Mouse (Mus musculus) hindbrain, embryonic 11.5 days (tissue): ENCODE results near the gene Nop16. TPM values are rescaled to one million over a fixed set of nuclear protein-coding genes. Genes with fewer than 3 reads are reported as not detected.

Experiments
- ATAC-seq: fragments of 200-750 bp; cut with Nextera tagmentation; 2 replicates; pipeline ENCODE4 v1.8.0; 2017; ENCODE audit warnings: mild to moderate bottlenecking, moderate TSS enrichment, moderate library complexity; ENCODE audit not compliant: low FRiP score
- DNase-seq: peaks from one replicate; pipeline ENCODE4 v3.0.0-alpha.2; 2015; ENCODE audit warnings: low spot score
- H3K27ac ChIP-seq: fragments of 300-500 bp; sonication (generic); 2 replicates; pipeline ENCODE4 v1.5.1; 2014; ENCODE audit warnings: mild to moderate bottlenecking, low read depth, low read length
- H3K27me3 ChIP-seq: fragments of 300-500 bp; sonication (generic); 2 replicates; pipeline ENCODE4 v1.6.1; 2014; ENCODE audit warnings: mild to moderate bottlenecking, low read length, moderate library complexity, mixed read lengths; ENCODE audit not compliant: control insufficient read depth, insufficient read depth
- H3K36me3 ChIP-seq: fragments of 300-500 bp; sonication (generic); 2 replicates; pipeline ENCODE4 v1.6.1; 2014; ENCODE audit warnings: mild to moderate bottlenecking, low read length, moderate library complexity, mixed read lengths; ENCODE audit not compliant: control insufficient read depth, insufficient read depth
- H3K4me1 ChIP-seq: fragments of 300-500 bp; sonication (generic); replicated peaks from 2 replicates; pipeline ENCODE4 v1.6.1; 2014; ENCODE audit warnings: low read length, mixed read lengths; ENCODE audit not compliant: control insufficient read depth, insufficient read depth
- H3K4me2 ChIP-seq: fragments of 300-500 bp; sonication (generic); replicated peaks from 2 replicates; pipeline ENCODE4 v1.6.1; 2014; ENCODE audit warnings: mild to moderate bottlenecking, low read depth, low read length
- H3K4me3 ChIP-seq: fragments of 300-500 bp; sonication (generic); 2 replicates; pipeline ENCODE4 v1.5.1; 2014; ENCODE audit warnings: low read depth, low read length
- H3K9ac ChIP-seq: fragments of 300-500 bp; sonication (generic); 2 replicates; pipeline ENCODE4 v1.6.1; 2014; ENCODE audit warnings: low read depth, low read length
- H3K9me3 ChIP-seq: fragments of 300-500 bp; sonication (generic); 2 replicates; pipeline ENCODE4 v1.6.1; 2016; ENCODE audit warnings: low read length; ENCODE audit not compliant: control insufficient read depth
- WGBS: fragments of 180-500 bp; shearing (Covaris S2); extraction: QIAGEN DNeasy Blood & Tissue Kit; methylation state at CpG from one replicate; pipeline ENCODE4 v1.1.7; 2014; 5-methylcytosine and 5-hydroxymethylcytosine counted together
- polyA plus RNA-seq: library from polyadenylated mRNA; unstranded; fragments of >200 nt; fragmentation: Nextera tagmentation; extraction: Ambion mirVana; gene quantifications from 2 replicates; pipeline ENCODE4 v1.2.1, GENCODE M21; 2014

Nop16 gene
- polyA plus RNA-seq, 1 experiment from 2014 or later: 63.0 TPM

GRCm38 (mm10) chr13:54559656-54560055, 30.2 kb downstream of the Nop16 start:
- ATAC-seq (no peak), DNase-seq (no peak)
- H3K9ac ChIP-seq: no peak overlapping the region
- H3K27me3 ChIP-seq: no peaks in the 10 kb centered on the region
- no peaks in the 10 kb centered on the region for H3K9me3 ChIP-seq
- H3K4me3 ChIP-seq: no peak overlapping the region
- H3K4me1 ChIP-seq: no peaks in the 10 kb centered on the region
- H3K27ac ChIP-seq: no peak overlapping the region
- H3K36me3 ChIP-seq: peaks cover 4% of the 10 kb centered on the region; the same call in 1 of the 2 replicates
- whole genome bisulfite sequencing: 98% methylated on average over 2 of the region's 2 CpGs
- no peak overlapping the region for H3K4me2 ChIP-seq

GRCm38 (mm10) chr13:54557652-54558051, 32.2 kb downstream of the Nop16 start:
- DNase-seq (no peak), ATAC-seq (no peak)
- Histone ChIP-seq H3K27me3 (no peaks in the 10 kb centered on the region), H3K36me3 (peaks cover 7% of the 10 kb centered on the region; the same call in 1 of the 2 replicates), H3K4me1 (no peaks in the 10 kb centered on the region), H3K4me3 (no peak overlapping the region), H3K9ac (no peak overlapping the region), H3K9me3 (no peaks in the 10 kb centered on the region), H3K27ac (no peak overlapping the region), H3K4me2 (no peak overlapping the region)
- 95% methylated on average over 1 of the region's 1 CpGs for WGBS

- DNase-seq (no peak), ATAC-seq (no peak)
- H3K27me3 ChIP-seq: no peaks in the 10 kb centered on the region
- no peak overlapping the region for H3K27ac ChIP-seq
- H3K9me3 ChIP-seq: no peaks in the 10 kb centered on the region
- no peak overlapping the region for H3K9ac ChIP-seq
- 93% methylated on average over 3 of the region's 3 CpGs for WGBS
- H3K36me3 ChIP-seq: peaks cover 9% of the 10 kb centered on the region; the same call in 1 of the 2 replicates
- no peaks in the 10 kb centered on the region for H3K4me1 ChIP-seq
- H3K4me2 ChIP-seq: no peak overlapping the region
- no peak overlapping the region for H3K4me3 ChIP-seq
Observed at GRCm38 (mm10) chr13:54556796-54557195, 33.1 kb downstream of the Nop16 start.

- H3K4me2 ChIP-seq: no peak overlapping the region
- ATAC-seq (no peak), DNase-seq (no peak)
- no peak overlapping the region for H3K4me3 ChIP-seq
- 91% methylated on average over 9 of the region's 9 CpGs for WGBS
- no peaks in the 10 kb centered on the region for H3K9me3 ChIP-seq
- H3K4me1 ChIP-seq: no peaks in the 10 kb centered on the region
- peaks cover 9% of the 10 kb centered on the region; the same call in 1 of the 2 replicates for H3K36me3 ChIP-seq
- H3K27ac ChIP-seq: no peak overlapping the region
- H3K9ac ChIP-seq: no peak overlapping the region
- H3K27me3 ChIP-seq: no peaks in the 10 kb centered on the region
Observed at GRCm38 (mm10) chr13:54556176-54556575, 33.7 kb downstream of the Nop16 start.

- no peak overlapping the region for H3K4me3 ChIP-seq
- H3K27me3 ChIP-seq: no peaks in the 10 kb centered on the region
- H3K4me1 ChIP-seq: no peaks in the 10 kb centered on the region
- 0 out of 2 replicates have a peak, but pooled peaks cover 8% of the 10 kb centered on the region for H3K36me3 ChIP-seq
- no peaks in the 10 kb centered on the region for H3K9me3 ChIP-seq
- no peak overlapping the region for H3K27ac ChIP-seq
- no peak overlapping the region for H3K9ac ChIP-seq
- no peak overlapping the region for H3K4me2 ChIP-seq
- ATAC-seq (no peak), DNase-seq (no peak)
- WGBS: 91% methylated on average over 7 of the region's 7 CpGs
Observed at GRCm38 (mm10) chr13:54548036-54548435, 41.9 kb downstream of the Nop16 start.

Other genes starting within 250 kb of the Nop16 start
- 12.7 and 13.0 TPM in 2 replicates for gene Cplx2, start 218.7 kb downstream of the Nop16 start, polyA plus RNA-seq
- 142 and 143 TPM in 2 replicates for gene Thoc3, start 121.2 kb downstream of the Nop16 start, polyA plus RNA-seq
- gene Simc1, start 86.3 kb downstream of the Nop16 start, polyA plus RNA-seq: 19.7 TPM in 2 replicates
- 262 and 268 TPM in 2 replicates for gene 4833439L19Rik, start 24.7 kb downstream of the Nop16 start, polyA plus RNA-seq
- gene Arl10, start 15.1 kb downstream of the Nop16 start, polyA plus RNA-seq: 28.4 and 39.1 TPM in 2 replicates
- gene Higd2a, start 117 bp upstream of the Nop16 start, polyA plus RNA-seq: 166 and 167 TPM in 2 replicates
- 32.3 and 36.8 TPM in 2 replicates for gene Cltb, start 21.3 kb upstream of the Nop16 start, polyA plus RNA-seq
- gene Faf2, start 31.7 kb upstream of the Nop16 start, polyA plus RNA-seq: 94.5 and 116 TPM in 2 replicates
- 99.1 and 115 TPM in 2 replicates for gene Rnf44, start 103.8 kb upstream of the Nop16 start, polyA plus RNA-seq
- not detected in 2 replicates for gene Cdhr2, start 111.4 kb upstream of the Nop16 start, polyA plus RNA-seq
- 7.5 and 11.2 TPM in 2 replicates for gene Gprin1, start 159.8 kb upstream of the Nop16 start, polyA plus RNA-seq
- gene Sncb, start 176.5 kb upstream of the Nop16 start, polyA plus RNA-seq: 2.3 and 2.5 TPM in 2 replicates
- gene Eif4e1b, start 193.9 kb upstream of the Nop16 start, polyA plus RNA-seq: not detected in 2 replicates
- gene Tspan17, start 199.3 kb upstream of the Nop16 start, polyA plus RNA-seq: 12.0 and 13.2 TPM in 2 replicates